Mouse (Mus musculus) hindbrain, embryonic 16.5 days (tissue): ENCODE measurements at regions not wholly inside any gene's neighbourhood (a gene's known extent, or its start where the extent isn't known, plus 50 kb on each side); places are given as distances from the start of the nearest gene placed in this dataset.

Experiments used
- ATAC-seq: fragments of 200-750 bp; cut with Nextera tagmentation; 2 replicates; pipeline ENCODE4 v1.8.0; 2017; ENCODE audit warnings: moderate TSS enrichment, moderate library complexity
- H3K27ac ChIP-seq: fragments of 300-500 bp; sonication (generic); 2 replicates; pipeline ENCODE4 v1.5.1; 2014; ENCODE audit warnings: low read depth, mild to moderate bottlenecking, control low read depth, low read length, moderate library complexity
- H3K27me3 ChIP-seq: fragments of 300-500 bp; sonication (generic); replicated peaks from 2 replicates; pipeline ENCODE4 v1.6.1; 2014; ENCODE audit warnings: low read length; ENCODE audit not compliant: control insufficient read depth, insufficient read depth
- H3K36me3 ChIP-seq: fragments of 300-500 bp; sonication (generic); 2 replicates; pipeline ENCODE4 v1.6.1; 2014; ENCODE audit warnings: mild to moderate bottlenecking, low read length, moderate library complexity, mixed read lengths; ENCODE audit not compliant: control insufficient read depth, insufficient read depth
- H3K4me1 ChIP-seq: fragments of 300-500 bp; sonication (generic); 2 replicates; pipeline ENCODE4 v1.6.1; 2014; ENCODE audit warnings: low read depth, low read length; ENCODE audit not compliant: control insufficient read depth, insufficient read depth
- H3K4me2 ChIP-seq: fragments of 300-500 bp; sonication (generic); 2 replicates; pipeline ENCODE4 v1.6.1; 2014; ENCODE audit warnings: mild to moderate bottlenecking, low read length, control low read depth, moderate library complexity
- H3K4me3 ChIP-seq: fragments of 300-500 bp; sonication (generic); 2 replicates; pipeline ENCODE4 v1.5.1; 2014; ENCODE audit warnings: mild to moderate bottlenecking, low read length, control low read depth, moderate library complexity
- H3K9ac ChIP-seq: fragments of 300-500 bp; sonication (generic); 2 replicates; pipeline ENCODE4 v1.6.1; 2014; ENCODE audit warnings: low read depth, mild to moderate bottlenecking, control low read depth, low read length, moderate library complexity
- H3K9me3 ChIP-seq: fragments of 300-500 bp; sonication (generic); 2 replicates; pipeline ENCODE4 v1.6.1; 2014; ENCODE audit warnings: mild to moderate bottlenecking, low read length, moderate library complexity; ENCODE audit not compliant: control insufficient read depth
- WGBS: fragments of 180-500 bp; shearing (Covaris S2); extraction: QIAGEN DNeasy Blood & Tissue Kit; methylation state at CpG from one replicate; pipeline ENCODE4 v1.1.7; 2014; 5-methylcytosine and 5-hydroxymethylcytosine counted together

GRCm38 (mm10) chr3:147238398-147238797, 386.2 kb downstream of the Ttll7 start:
- Histone ChIP-seq H3K4me2 (no peak overlapping the region), H3K36me3 (no peaks in the 10 kb centered on the region), H3K27me3 (no peaks in the 10 kb centered on the region), H3K9ac (no peak overlapping the region), H3K27ac (no peak overlapping the region), H3K9me3 (no peaks in the 10 kb centered on the region), H3K4me3 (no peak overlapping the region), H3K4me1 (no peaks in the 10 kb centered on the region)
- 91% methylated on average over 1 of the region's 1 CpGs for WGBS
- no peak for ATAC-seq

DNA sequence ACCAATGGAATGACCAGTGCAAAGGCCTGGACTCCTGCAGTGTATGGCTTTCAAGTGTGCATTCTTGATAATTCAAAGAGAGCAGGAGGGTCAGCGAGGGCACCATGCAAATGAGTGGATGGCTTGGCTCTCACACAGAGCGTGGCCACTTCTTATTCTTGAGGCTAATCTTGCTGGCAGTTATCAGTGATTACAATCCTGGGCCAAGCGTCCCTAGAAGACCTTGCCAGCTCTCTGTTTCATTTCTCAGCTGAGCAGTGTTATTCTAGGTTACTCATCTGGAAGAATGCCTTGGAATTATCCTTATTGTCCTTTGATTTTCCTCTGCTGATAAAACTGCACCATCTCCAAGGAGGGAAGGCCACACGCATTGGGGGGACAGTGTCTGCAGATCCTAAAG, 388.5 kb downstream of the Ttll7 start:
- H3K9me3 ChIP-seq: no peaks in the 10 kb centered on the region
- ATAC-seq: no peak
- WGBS: 38% methylated on average over 4 of the region's 4 CpGs

DNA sequence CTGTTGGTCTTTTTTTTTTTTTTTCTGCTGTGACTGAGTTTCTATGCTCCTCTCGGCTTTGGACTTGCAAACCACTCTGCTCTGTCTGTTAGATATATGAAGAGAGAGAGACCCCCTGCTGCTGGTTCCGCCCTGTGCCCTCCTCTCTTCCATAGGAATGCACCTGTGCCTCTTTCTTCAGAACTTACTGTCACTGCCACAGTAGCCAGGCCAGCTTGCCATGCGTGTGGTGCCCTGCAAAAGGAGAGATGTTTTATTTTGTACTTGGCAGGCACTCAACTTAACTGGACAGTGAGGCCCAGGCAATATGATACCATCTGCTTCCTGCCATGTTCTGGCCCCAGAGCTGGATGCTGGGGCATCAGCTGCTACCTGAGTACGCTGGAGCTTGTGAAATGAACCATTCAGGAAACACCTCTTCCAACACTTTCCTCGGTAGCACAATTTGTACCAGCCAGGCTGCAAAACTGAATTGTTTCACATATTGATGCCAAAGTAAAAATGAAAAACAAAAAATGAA, 392.8 kb downstream of the Ttll7 start:
- Histone ChIP-seq H3K4me3 (no peak overlapping the region), H3K9me3 (no peaks in the 10 kb centered on the region), H3K27ac (no peak overlapping the region), H3K27me3 (no peaks in the 10 kb centered on the region), H3K9ac (no peak overlapping the region), H3K36me3 (no peaks in the 10 kb centered on the region), H3K4me1 (no peaks in the 10 kb centered on the region), H3K4me2 (no peak overlapping the region)
- WGBS: 59% methylated on average over 5 of the region's 5 CpGs
- ATAC-seq: peak; percentile 65

More for the DNA sequence above, 388.5 kb downstream of the Ttll7 start:
- no peak overlapping the region for H3K4me3 ChIP-seq
- no peak overlapping the region for H3K27ac ChIP-seq
- H3K9ac ChIP-seq: no peak overlapping the region
- H3K27me3 ChIP-seq: no peaks in the 10 kb centered on the region
- no peaks in the 10 kb centered on the region for H3K4me1 ChIP-seq
- H3K36me3 ChIP-seq: no peaks in the 10 kb centered on the region
- no peak overlapping the region for H3K4me2 ChIP-seq

- H3K9ac ChIP-seq: no peak overlapping the region
- no peak for ATAC-seq
Measured at GRCm38 (mm10) chr3:147246141-147246540, 394.0 kb downstream of the Ttll7 start.

GRCm38 (mm10) chr3:147249466-147249865, 397.3 kb downstream of the Ttll7 start:
- no peak overlapping the region for H3K27ac ChIP-seq
- H3K4me2 ChIP-seq: no peak overlapping the region
- H3K9ac ChIP-seq: no peak overlapping the region
- 76% methylated on average over 1 of the region's 1 CpGs for WGBS
- no peaks in the 10 kb centered on the region for H3K36me3 ChIP-seq
- no peak for ATAC-seq
- no peaks in the 10 kb centered on the region for H3K4me1 ChIP-seq
- H3K27me3 ChIP-seq: no peaks in the 10 kb centered on the region
- no peak overlapping the region for H3K4me3 ChIP-seq
- H3K9me3 ChIP-seq: no peaks in the 10 kb centered on the region

More at GRCm38 (mm10) chr3:147246141-147246540, 394.0 kb downstream of the Ttll7 start:
- no peaks in the 10 kb centered on the region for H3K36me3 ChIP-seq
- H3K4me3 ChIP-seq: no peak overlapping the region
- WGBS: 86% methylated on average over 5 of the region's 5 CpGs
- H3K9me3 ChIP-seq: no peaks in the 10 kb centered on the region
- no peaks in the 10 kb centered on the region for H3K27me3 ChIP-seq
- H3K4me2 ChIP-seq: no peak overlapping the region
- H3K4me1 ChIP-seq: no peaks in the 10 kb centered on the region
- H3K27ac ChIP-seq: no peak overlapping the region

- H3K4me3 ChIP-seq: no peak overlapping the region
- no peak overlapping the region for H3K4me2 ChIP-seq
- no peaks in the 10 kb centered on the region for H3K9me3 ChIP-seq
- no peak for ATAC-seq
- WGBS: 86% methylated on average over 2 of the region's 2 CpGs
- H3K27me3 ChIP-seq: no peaks in the 10 kb centered on the region
- no peaks in the 10 kb centered on the region for H3K4me1 ChIP-seq
- no peak overlapping the region for H3K27ac ChIP-seq
- H3K36me3 ChIP-seq: no peaks in the 10 kb centered on the region
- H3K9ac ChIP-seq: no peak overlapping the region
Measured at GRCm38 (mm10) chr3:147249906-147250305, 397.7 kb downstream of the Ttll7 start.

DNA sequence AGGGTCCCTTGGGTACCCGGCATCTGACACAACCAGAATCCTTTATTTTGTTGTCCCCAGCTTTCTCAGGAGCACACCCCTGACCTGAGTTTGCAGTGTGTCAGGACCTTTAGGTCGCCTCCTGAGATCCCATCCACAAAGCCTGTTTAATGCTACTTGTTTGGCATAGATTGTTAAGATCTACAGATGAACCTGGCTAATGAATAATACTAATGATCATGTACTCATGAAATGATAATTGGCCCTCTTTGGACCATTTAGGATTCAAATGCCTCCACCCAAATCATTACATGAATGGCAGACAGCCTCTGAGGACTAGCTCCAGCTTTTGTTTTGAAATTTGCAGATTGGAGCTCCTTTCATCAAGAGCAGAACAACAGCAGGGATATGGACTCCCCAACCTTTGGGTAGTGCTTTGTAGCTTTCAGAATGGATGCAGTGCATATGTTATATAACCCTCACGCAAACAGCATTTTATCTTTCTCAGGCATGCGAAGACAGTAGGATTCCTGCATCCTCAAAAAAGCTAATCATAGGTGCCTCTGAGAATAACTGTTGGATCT, 400.1 kb downstream of the Ttll7 start:
- Histone ChIP-seq H3K4me1 (no peaks in the 10 kb centered on the region), H3K4me3 (no peak overlapping the region), H3K36me3 (no peaks in the 10 kb centered on the region), H3K4me2 (no peak overlapping the region), H3K9me3 (no peaks in the 10 kb centered on the region), H3K27me3 (no peaks in the 10 kb centered on the region), H3K27ac (no peak overlapping the region), H3K9ac (no peak overlapping the region)
- WGBS: 74% methylated on average over 4 of the region's 4 CpGs
- no peak for ATAC-seq

DNA sequence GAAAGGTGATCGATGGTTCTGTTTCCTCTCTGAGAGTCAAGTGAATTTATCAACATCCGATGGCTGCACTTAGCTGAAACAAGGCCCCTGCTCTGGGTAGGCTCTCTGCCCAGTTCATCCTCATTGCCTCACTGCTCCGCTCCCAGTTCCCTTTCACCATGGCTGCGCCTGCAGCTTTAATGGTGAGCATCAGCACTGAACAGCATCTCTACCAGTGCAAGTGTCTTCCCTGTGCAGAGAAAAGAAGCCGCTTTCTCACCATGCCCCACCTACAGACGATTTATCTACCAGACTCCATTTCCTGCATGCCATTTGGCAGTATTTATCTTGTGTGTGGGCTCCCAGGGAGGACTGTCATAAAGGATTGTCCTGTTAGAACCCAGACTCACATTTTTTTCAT, 400.6 kb downstream of the Ttll7 start:
- no peak overlapping the region for H3K27ac ChIP-seq
- no peaks in the 10 kb centered on the region for H3K4me1 ChIP-seq
- H3K4me2 ChIP-seq: no peak overlapping the region
- no peak overlapping the region for H3K4me3 ChIP-seq
- no peak overlapping the region for H3K9ac ChIP-seq
- whole genome bisulfite sequencing: 62% methylated on average over 6 of the region's 6 CpGs
- ATAC-seq: no peak
- no peaks in the 10 kb centered on the region for H3K27me3 ChIP-seq
- H3K9me3 ChIP-seq: no peaks in the 10 kb centered on the region
- H3K36me3 ChIP-seq: no peaks in the 10 kb centered on the region

DNA sequence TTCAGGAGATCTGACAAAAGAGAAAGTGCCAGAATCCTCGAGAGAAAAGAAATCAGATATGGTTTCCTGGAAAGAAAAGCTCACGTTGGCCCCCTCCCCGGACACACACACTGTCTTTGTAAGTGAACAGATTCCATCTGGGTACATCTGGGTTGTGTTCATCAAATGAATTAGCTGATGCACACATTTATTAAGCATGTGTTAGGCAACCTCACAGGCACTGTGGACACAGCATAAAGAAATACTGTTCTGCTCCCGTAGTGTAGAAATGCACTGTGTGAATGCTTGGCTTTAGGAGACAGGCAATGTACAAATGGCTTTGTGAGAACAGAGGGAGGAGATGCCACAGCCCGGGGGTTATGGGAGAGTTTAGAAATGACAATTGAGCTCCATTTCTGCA, 402.3 kb downstream of the Ttll7 start:
- WGBS: 35% methylated on average over 5 of the region's 5 CpGs

More for the DNA sequence above, 402.3 kb downstream of the Ttll7 start:
- Histone ChIP-seq H3K9me3 (no peaks in the 10 kb centered on the region), H3K36me3 (no peaks in the 10 kb centered on the region), H3K27me3 (no peaks in the 10 kb centered on the region), H3K4me2 (no peak overlapping the region), H3K4me1 (no peaks in the 10 kb centered on the region), H3K27ac (no peak overlapping the region), H3K9ac (no peak overlapping the region), H3K4me3 (no peak overlapping the region)
- no peak for ATAC-seq
